Mouse (Mus musculus): ENCODE measurements around the gene Lrrc42.
A peak's percentile ranks its signal among the peaks of the same experiment; 100 is the strongest.

Lrrc42 gene

GRCm38 (mm10) chr4:107253125-107254091, at the start of gene Lrrc42, which contains the start of gene Hspb11:
Gene Lrrc42, minus strand, starts transcription at chr4:107253532.
Gene Hspb11, plus strand, starts transcription at chr4:107253593.
- peak; percentile 99 for DNase-seq

DNA sequence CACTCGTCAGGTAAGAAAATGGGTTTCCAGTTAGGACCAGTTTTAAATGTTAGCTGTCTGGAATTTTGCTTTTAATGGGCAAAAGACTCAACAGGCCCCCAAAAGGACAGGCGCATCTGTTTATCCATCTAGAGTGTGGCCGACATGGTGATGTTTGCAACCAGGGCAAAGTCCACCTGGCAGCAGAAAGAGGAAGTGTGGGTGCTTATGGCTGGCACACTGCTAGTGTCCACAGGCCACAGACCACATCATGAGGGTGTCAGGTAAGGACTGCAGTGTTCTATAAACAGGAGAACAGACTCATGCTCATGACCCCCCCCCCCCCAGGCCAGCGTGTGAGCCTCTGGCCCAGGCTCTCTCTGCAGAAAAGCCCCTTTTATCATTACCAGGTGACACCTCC, 49.5 kb upstream of the Lrrc42 start:
- DNase-seq: no peak

- no peak for DNase-seq
These were observed 48.9 kb upstream of the Lrrc42 start for GRCm38 (mm10) chr4:107302221-107302620.

GRCm38 (mm10) chr4:107300902-107301555, 47.7 kb upstream of the Lrrc42 start:
- no peak for DNase-seq

DNA sequence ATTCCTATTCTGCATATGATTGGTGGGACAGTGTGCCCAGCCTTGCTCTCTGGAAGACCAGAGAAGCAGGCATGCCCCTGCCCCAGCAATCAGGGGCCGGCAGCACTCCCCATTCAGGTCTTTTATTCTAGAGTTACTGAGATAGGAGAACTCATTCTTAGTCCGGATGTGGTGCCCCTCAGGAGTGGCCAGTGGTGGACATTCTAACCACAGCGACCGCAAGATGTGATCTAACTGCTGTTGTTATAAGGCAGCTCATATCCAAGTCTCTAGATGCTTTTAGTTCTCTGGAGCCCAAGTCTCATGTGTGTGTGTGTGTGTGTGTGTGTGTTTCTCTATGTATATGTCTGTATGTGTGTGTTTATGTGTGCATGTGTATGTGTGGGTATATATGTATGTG, 47.0 kb upstream of the Lrrc42 start:
- DNase-seq: no peak

DNA sequence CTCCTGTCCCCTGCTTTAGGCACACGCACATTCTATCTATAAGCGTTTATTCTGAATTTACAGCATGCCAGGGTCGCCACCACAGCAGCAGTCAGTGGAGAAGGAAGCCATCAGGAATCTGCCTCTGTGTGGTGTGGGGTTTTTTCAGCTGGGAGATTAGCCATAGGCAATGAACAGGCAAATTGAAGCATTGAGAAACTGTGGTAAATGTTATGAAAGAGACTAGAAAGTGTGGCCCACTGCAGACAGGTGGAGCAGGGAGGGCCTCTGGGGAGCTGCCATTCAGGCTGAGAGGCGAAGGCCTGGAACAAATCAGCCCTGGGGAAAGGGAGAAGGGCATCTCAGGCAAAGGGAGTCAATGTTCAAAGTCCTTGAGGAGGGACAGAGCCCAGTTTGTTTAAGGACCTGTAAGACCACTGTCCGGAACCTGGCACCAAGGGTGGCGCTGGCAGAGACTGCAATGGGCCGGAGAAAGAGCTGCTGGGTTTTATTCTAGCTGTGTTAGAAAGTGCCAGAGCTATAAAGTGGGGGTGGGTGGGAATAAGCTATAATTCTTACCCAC, 46.5 kb upstream of the Lrrc42 start:
- no peak for DNase-seq

DNA sequence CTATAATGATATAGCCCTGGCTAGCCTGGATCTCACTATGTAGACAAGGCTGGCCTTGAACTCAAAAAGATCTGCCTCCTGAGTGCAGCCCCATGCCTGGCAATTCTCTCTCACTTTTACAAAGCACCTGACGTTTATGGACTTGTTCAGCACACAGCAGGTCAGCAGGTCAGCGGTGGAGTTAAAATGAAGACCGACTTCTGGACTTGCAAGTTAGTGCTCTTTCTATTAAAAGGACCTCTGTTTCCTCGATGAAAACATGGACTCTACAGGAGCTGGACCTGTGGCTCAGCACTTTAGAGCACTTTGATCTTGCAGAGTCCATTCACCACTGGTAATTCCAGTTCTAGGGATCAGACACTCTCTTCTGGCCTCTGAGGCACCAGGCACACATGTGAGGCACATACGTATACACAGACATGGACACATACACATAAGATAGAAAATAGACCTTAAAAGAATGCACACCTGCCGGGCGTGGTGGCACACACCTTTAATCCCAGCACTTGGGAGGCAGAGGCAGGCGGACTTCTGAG, 44.8 kb upstream of the Lrrc42 start:
- DNase-seq: no peak

GRCm38 (mm10) chr4:107292273-107292662, 38.9 kb upstream of the Lrrc42 start:
- no peak for DNase-seq

DNA sequence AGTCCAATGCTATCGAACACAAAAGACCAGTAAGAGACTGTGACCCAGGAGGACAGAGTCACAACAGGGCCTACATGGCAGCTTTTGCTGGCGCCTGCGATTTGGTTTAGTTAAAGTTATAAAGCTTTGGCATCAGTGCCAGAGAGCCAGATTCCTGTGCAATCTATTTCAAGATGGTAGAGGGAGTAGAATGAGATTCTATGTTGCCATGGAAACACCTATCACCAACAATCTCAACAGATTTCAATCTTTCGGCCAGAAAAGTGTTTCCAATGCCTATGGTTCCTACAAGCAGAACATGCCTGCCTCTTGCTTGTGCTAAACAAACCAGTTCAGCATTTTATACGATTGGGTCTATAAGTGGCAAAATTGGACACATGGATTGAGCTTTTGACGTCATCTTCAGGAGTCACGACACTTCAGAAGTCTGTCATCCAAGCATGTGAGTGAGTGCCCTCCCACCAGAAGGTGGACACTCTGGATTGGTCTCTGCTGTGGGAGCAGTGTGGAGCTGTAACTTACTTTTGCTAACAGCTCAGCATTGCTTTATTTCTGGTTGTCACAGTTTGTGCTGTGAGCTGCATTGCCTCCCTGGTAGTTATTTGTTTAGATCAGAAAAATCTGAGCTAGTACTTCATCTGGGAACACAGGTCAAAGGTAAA, 38.4 kb upstream of the Lrrc42 start:
- no peak for DNase-seq

DNA sequence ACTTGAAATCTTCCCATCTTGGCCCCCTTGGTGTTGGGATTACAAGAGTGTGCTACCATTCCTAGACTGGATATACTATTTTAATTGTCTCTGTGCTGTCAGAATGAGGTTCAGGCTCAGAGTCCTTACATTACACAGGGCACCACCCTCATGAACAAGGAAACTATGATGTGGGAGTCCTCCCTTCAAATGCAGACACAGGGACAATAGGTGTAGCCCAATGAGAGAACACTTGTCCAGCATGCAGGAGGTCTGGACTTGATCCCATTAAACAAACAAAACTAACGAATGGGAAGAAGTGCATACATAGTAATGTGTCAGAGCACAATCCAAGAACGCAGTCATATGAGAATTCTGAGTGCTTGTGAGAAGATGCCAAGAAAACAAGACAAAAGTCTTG, 34.2 kb upstream of the Lrrc42 start:
- DNase-seq: no peak

- DNase-seq: no peak
These were observed 33.1 kb upstream of the Lrrc42 start for GRCm38 (mm10) chr4:107286386-107286785.

DNA sequence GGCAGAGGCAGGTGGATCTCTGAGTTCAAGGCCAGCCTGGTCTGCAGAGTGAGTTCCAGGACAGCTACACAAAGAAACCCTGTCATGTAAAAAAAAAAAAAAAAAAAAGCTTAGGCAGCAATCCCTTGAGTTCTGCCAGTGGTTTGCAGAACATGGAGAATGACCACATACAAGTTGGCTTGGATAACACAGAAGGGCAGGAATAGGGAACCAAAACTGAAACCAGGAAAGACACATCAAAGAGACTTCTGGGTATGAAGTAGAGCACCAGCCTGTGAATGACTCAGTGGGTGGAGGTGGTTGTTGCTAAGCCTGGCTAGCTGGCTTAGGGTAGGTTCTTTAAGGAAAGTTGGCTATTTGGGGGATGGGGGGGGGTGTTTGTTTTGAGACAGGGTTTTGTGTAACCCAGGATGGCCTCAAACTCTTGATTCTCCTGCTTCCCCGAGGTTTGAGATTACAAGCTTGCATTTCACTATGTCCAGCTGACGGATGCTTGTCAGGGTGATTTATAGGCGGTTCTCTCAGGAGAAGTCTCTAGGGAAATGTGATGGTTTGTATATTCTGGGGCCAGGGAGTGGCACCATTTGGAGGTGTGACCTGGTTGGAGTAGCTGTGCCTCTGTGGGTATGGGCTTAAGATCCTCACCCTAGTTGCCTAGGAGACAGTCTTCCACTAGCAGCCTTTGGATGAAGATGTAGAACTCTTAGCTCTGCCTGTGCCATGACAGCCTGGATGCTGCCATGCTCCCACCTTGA, 32.3 kb upstream of the Lrrc42 start:
- DNase-seq: no peak

- DNase-seq: no peak
These were observed 27.6 kb upstream of the Lrrc42 start for GRCm38 (mm10) chr4:107280843-107281475.

DNA sequence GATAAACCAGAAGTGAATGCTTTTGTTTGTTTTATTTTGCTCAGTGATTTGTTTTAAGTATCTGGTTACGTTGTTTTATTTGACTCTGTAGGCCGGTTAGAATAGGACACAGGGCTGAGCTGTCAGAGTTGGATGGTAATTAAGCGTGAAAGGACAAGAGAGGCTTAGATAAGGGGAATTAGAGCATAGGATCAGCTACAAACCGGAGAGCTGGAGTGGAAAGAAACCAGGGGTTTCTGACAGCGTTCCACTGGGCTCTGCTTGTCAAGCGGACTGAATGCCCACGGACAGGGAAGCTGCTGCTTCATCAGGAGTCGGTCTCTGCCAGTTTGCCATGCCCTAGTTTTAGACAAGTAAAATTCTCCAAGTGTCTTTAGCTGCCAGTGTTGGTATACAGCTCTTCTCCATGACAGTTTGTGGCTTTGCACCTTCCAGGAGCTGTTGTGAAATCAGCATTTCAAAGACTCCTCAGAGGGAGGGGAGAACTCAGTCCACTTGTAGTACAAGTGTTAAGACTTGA, 24.9 kb upstream of the Lrrc42 start:
- DNase-seq: no peak

DNA sequence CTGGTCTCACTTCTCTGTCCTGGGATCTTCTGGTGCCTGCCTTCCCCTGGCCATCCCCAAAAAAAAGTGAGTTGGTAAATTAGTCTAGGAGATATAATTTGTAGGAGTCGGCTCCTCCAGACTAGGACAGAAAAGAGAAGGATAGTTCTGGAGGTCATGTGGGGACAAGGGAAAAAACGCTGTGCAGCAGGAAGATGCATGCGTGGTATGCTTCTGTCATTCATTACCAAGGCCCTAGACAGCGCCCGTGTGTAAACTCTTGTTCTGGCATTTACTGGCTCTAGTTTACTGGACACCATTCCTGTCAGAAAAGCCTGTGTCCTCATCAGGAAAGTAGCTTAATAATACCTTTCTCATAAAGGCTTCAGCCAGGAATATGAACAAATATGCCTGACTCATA, 21.2 kb upstream of the Lrrc42 start:
- DNase-seq: no peak

DNA sequence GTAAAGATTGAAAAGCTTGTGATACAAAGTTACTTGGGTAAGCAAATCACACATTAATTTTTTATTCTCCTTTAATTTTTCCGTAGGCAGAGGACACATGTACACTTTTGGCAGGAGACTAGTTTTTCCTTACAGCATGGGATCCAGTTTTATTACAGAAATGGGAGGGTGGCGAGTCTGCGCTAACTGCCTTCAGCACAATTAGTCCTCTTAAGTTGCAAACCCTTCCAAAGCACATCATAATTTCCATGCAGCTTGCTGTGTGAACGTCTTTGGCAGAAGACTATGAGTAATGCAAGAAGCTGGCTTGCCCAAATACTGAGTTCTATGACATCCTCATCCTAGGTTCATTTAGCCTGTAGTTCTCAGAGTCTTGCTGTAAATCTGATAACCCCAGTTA, 20.4 kb upstream of the Lrrc42 start:
- no peak for DNase-seq

GRCm38 (mm10) chr4:107260001-107260400, 6.7 kb upstream of the Lrrc42 start:
- DNase-seq: peak; percentile 73

GRCm38 (mm10) chr4:107254414-107254813, 1.1 kb upstream of the Lrrc42 start:
- DNase-seq: no peak

DNA sequence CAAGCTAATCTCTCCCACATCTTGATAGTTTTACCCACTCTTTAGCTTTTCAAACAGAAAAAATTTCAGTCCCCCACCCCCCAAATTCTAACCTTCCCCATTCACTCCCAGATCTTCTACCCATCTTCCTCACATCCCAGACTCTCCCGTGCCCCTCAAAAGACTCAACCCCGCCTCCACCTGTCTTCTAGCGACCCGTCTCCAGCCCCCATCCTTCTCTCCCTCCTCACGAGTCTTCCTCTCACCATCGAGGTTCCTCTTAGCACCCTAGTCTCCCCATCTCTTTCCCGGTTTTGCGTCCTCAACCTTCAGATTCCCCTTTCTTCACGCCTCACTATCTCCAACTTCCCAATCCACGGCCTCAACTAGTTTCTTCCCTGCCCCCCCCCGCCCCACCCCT, 810 bp downstream of the Lrrc42 start:
- DNase-seq: peak; percentile 38

GRCm38 (mm10) chr4:107250494-107250893, 2.8 kb downstream of the Lrrc42 start:
- DNase-seq: peak; percentile 59

DNA sequence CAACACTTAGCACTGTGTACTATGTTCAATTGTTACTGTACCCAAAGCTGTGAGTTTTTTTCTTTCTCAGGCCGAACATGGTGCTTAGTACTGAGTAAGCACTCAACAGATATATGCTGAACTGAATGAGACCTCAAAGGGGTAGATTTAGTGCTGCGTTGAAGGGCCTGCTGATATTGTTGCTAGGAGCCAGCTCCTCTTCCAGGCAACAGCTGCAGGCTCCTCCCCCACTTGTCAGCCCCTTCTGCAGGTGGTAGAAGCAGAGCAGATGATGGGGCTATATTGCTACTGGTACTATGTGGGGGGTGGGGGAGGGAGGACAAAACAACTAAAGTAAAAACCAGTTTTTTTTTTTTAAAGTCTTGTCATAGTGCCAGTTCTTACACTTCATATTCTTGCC, 3.9 kb downstream of the Lrrc42 start:
- peak; percentile 79 for DNase-seq

Measured in thymus, postnatal 4 days (tissue).